Mouse (Mus musculus): Measurements from ENCODE around the gene Rcc1.

DNA sequence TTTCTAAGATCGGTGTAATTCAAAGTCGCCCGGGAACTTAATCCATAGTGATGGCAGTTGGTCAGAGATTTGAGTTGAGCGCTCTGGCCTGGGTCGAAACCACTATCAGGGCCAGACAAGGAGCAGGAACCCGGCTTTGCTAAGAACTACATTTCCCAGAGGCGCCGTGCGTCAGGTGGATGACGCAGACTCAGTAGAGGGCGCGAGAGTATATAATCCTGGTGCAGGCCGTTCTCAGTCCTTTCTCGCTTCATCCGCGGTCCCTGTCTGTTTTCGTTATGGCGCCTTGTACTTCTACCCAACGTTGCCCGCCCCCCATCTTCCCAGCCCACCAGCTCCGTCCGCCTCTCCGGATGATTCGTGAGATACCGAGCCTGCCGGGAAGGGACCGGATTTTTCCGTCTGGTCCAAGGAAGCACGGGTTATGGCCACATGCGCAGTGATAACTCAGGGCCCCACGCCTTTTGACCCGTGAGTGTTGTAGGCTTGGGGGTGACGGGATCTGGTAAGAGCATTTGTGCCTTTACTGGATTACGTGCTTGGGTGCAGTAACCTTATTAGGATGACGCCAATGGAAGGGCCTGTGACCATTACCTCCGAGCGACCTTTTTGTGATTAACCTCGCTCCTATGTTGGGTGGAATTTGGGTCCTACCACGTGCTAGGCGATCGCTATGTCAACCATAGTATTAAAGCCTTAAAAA lies 44.8 kb downstream of the Rcc1 start:
- TF ChIP-seq GATA1 (IDR thresholded peaks at IDR 0.05; ENCODE audit: low read length), result no peak; the same call in 1 of the 2 replicates
- no peak for TF ChIP-seq TAL1 (IDR thresholded peaks at IDR 0.05; ENCODE audit: low read length)
